Mouse (Mus musculus): Measurements from ENCODE around the gene Ripor2.
A peak's percentile ranks its signal among the peaks of the same experiment; 100 is the strongest.

GRCm38 (mm10) chr13:24538012-24538411 is 44.0 kb upstream of the Ripor2 start:
- TF ChIP-seq CTCF (IDR thresholded peaks at IDR 0.05; ENCODE audit: control insufficient read depth, insufficient read depth, low read length) (peak; percentile 28; the same call in 1 of the 2 replicates), POLR2A (IDR thresholded peaks at IDR 0.05; ENCODE audit: borderline replicate concordance, control insufficient read depth, low read depth, low read length) (no peak)

Measured in bone marrow, adult 2 months (tissue).